Mouse (Mus musculus): ENCODE measurements at regions not wholly inside any gene's neighbourhood (a gene's known extent, or its start where the extent isn't known, plus 50 kb on each side); places are given as distances from the start of the nearest gene placed in this dataset.

DNA sequence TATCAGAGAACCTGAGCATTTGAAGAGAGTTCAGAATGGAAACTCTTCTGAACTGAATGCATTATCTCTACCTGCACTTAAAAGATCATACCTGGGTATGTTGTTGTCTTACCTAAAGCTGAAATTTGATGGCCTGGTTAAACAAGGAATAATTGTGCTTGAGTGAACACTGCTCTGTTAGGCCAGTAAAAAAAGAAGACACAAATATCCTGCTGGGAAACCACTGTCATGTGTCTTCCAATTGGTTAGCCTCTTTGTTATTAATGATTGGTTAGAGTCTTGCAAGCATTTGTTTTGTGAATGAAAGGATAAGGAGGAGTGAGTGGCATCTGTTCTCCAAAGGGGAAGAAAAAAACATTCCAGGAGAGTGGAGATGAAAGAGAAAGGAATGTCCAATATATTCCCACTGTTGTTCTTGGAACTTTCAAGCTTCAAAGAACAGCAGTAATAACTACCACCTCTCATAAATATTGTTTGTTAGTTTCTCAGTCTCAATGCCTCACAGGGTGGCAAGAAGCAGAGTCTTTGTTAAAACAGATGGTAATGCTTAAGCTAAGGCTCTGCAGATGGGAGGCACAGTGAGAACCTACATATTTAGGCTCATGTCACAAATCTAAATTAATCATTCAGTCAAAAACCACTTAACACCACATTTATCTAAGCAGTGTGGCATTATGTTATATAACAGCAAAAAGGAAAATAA, 165.5 kb downstream of the Dsel start:
- H3K4me1 ChIP-seq (ENCODE audit: control insufficient read depth in 1 of 2, insufficient read depth in 2 of 2, low read length in 2 of 2): no peaks in the 10 kb centered on the region
- TF ChIP-seq KAT2A (conservative IDR thresholded peaks at IDR 0.05; ENCODE audit: low read depth, low read length): no peak
- no peak for TF ChIP-seq MAX (IDR thresholded peaks at IDR 0.05; ENCODE audit: low read length)
- no peak for TF ChIP-seq MAZ (IDR thresholded peaks at IDR 0.05; ENCODE audit: low read depth, low read length)
- TF ChIP-seq RAD21 (IDR thresholded peaks at IDR 0.05; ENCODE audit: low read depth, low read length): no peak
- TF ChIP-seq SMC3 (IDR thresholded peaks at IDR 0.05; ENCODE audit: low read depth, low read length): no peak
- no peak for TF ChIP-seq EP300 (IDR thresholded peaks at IDR 0.05; ENCODE audit: low read depth in 1 of 2, low read length in 2 of 2)
- TF ChIP-seq HCFC1 (IDR thresholded peaks at IDR 0.05; ENCODE audit: low read depth, low read length): no peak
- TF ChIP-seq ZMIZ1 (IDR thresholded peaks at IDR 0.05; ENCODE audit: low read depth, low read length): no peak
- TF ChIP-seq MYC (IDR thresholded peaks at IDR 0.05; ENCODE audit: low read depth, low read length): no peak
- TF ChIP-seq MAFK (IDR thresholded peaks at IDR 0.05; ENCODE audit: borderline replicate concordance, low read depth, low read length): no peak
- TF ChIP-seq POLR2AphosphoS2 (IDR thresholded peaks at IDR 0.05; ENCODE audit: low read length): no peak
- TF ChIP-seq CTCF (IDR thresholded peaks at IDR 0.05 in 2 of 3, conservative IDR thresholded peaks at IDR 0.05 in 1 of 3; ENCODE audit: control insufficient read depth in 1 of 3, insufficient read depth in 1 of 3, low read depth in 2 of 3, low read length in 3 of 3, poor library complexity in 1 of 3, severe bottlenecking in 1 of 3): no peak
- TF ChIP-seq POLR2AphosphoS5 (IDR thresholded peaks at IDR 0.05; ENCODE audit: borderline replicate concordance, low read depth, low read length): no peak
- TF ChIP-seq TBP (IDR thresholded peaks at IDR 0.05; ENCODE audit: low read depth, low read length): no peak
- no peak for TF ChIP-seq MYB (IDR thresholded peaks at IDR 0.05; ENCODE audit: low read depth, low read length)
- no peak for TF ChIP-seq RCOR1 (IDR thresholded peaks at IDR 0.05; ENCODE audit: low read depth, low read length)
- no peak for TF ChIP-seq ETS1 (IDR thresholded peaks at IDR 0.05; ENCODE audit: low read depth, low read length)
- TF ChIP-seq E2F4 (IDR thresholded peaks at IDR 0.05; ENCODE audit: borderline replicate concordance, low read depth, low read length): no peak
- TF ChIP-seq MEF2A (IDR thresholded peaks at IDR 0.05; ENCODE audit: extremely low read depth, insufficient replicate concordance, low read depth, low read length, poor library complexity, severe bottlenecking): no peak
- no peak for TF ChIP-seq TAL1 (IDR thresholded peaks at IDR 0.05; ENCODE audit: low read length)

DNA sequence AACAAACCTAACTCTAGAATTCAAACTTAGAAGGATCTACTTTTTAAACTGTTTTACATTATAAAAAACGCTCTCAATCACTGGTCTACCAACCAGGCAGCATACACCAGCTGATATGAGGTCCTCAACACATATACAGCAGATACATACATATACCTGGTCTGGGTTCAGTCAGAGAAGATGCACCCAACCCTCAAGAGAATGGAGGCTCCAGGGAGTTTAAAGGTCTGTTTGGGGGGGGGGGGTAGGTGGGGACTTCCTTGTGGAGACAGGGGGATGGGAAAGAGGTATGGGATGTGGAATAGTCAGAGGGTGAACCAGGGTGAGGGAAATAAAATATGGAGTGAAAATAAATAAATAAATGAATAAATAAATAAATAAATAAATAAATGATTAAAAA, 203.8 kb downstream of the Dsel start:
- TF ChIP-seq ZNF384 (IDR thresholded peaks at IDR 0.05; ENCODE audit: low read depth, low read length): no peak
- TF ChIP-seq JUND (IDR thresholded peaks at IDR 0.05; ENCODE audit: low read depth, low read length): no peak
- no peak for TF ChIP-seq RCOR1 (IDR thresholded peaks at IDR 0.05; ENCODE audit: low read depth, low read length)
- TF ChIP-seq TAL1 (IDR thresholded peaks at IDR 0.05; ENCODE audit: low read length): no peak
- TF ChIP-seq USF2 (IDR thresholded peaks at IDR 0.05; ENCODE audit: borderline replicate concordance in 1 of 2, insufficient read depth in 1 of 2, low read depth in 1 of 2, low read length in 2 of 2): no peak
- H3K4me3 ChIP-seq (ENCODE audit: control insufficient read depth in 1 of 2, insufficient read depth in 1 of 2, low read depth in 2 of 2, low read length in 2 of 2): peak overlapping the region in 1 of 2 experiments; percentile 35; a peak in 1 of 4 replicates
- no peak overlapping the region for H3K9ac ChIP-seq (ENCODE audit: control insufficient read depth, low read depth, low read length, poor library complexity, severe bottlenecking)
- H3K27me3 ChIP-seq (ENCODE audit: control insufficient read depth in 1 of 2, insufficient read depth in 2 of 2, low read length in 2 of 2): no peaks in the 10 kb centered on the region
- no peaks in the 10 kb centered on the region for H3K36me3 ChIP-seq (ENCODE audit: control insufficient read depth in 1 of 2, insufficient read depth in 2 of 2, low read length in 2 of 2)
- no peak overlapping the region for H3K27ac ChIP-seq (ENCODE audit: control insufficient read depth, low read depth, low read length)
- no peak for DNase-seq (ENCODE audit: low read depth, low spot score)
- no peaks in the 10 kb centered on the region for H3K79me2 ChIP-seq (ENCODE audit: control insufficient read depth, insufficient read depth, low read length, poor library complexity)
- H3K9me3 ChIP-seq (replicated peaks; ENCODE audit: insufficient read depth, low read length): no peaks in the 10 kb centered on the region
- H3K4me1 ChIP-seq (ENCODE audit: control insufficient read depth in 1 of 2, insufficient read depth in 2 of 2, low read length in 2 of 2): no peaks in the 10 kb centered on the region

More for the DNA sequence above, 165.5 kb downstream of the Dsel start:
- H3K9me3 ChIP-seq (replicated peaks; ENCODE audit: insufficient read depth, low read length): no peaks in the 10 kb centered on the region
- H3K79me2 ChIP-seq (ENCODE audit: control insufficient read depth, insufficient read depth, low read length, poor library complexity): no peaks in the 10 kb centered on the region
- no peak overlapping the region for H3K4me3 ChIP-seq (ENCODE audit: control insufficient read depth in 1 of 2, insufficient read depth in 1 of 2, low read depth in 2 of 2, low read length in 2 of 2)
- H3K27ac ChIP-seq (ENCODE audit: control insufficient read depth, low read depth, low read length): no peak overlapping the region
- H3K36me3 ChIP-seq (ENCODE audit: control insufficient read depth in 1 of 2, insufficient read depth in 2 of 2, low read length in 2 of 2): no peaks in the 10 kb centered on the region
- H3K9ac ChIP-seq (ENCODE audit: control insufficient read depth, low read depth, low read length, poor library complexity, severe bottlenecking): no peak overlapping the region
- no peak for DNase-seq (ENCODE audit: low read depth, low spot score)
- no peaks in the 10 kb centered on the region for H3K27me3 ChIP-seq (ENCODE audit: control insufficient read depth in 1 of 2, insufficient read depth in 2 of 2, low read length in 2 of 2)

Data from MEL (cell line).